Mouse (Mus musculus) heart, adult 2 months (tissue): ENCODE data around the gene Ephb3. TPM values are rescaled to one million over a fixed set of nuclear protein-coding genes. Genes with fewer than 3 reads are reported as not detected.

Source experiments
- DNase-seq, 2 experiments: peaks; one replicate each; pipeline ENCODE4 v3.0.0; 2021
- H3K27ac ChIP-seq: fragments of 200-600 bp; 2 replicates; pipeline ENCODE4 v1.8.1; 2022
- H3K27me3 ChIP-seq: fragments of 200-500 bp; 2 replicates; pipeline ENCODE4 v1.6.1; 2012; ENCODE audit warnings: mild to moderate bottlenecking, low read length, inconsistent platforms, mixed read lengths; ENCODE audit not compliant: control insufficient read depth, insufficient read depth
- H3K36me3 ChIP-seq: fragments of 200-500 bp; 2 replicates; pipeline ENCODE4 v1.6.1; 2012; ENCODE audit warnings: low read length, inconsistent platforms; ENCODE audit not compliant: control insufficient read depth, insufficient read depth
- H3K4me1 ChIP-seq: fragments of 200-500 bp; 2 replicates; pipeline ENCODE4 v1.6.1; 2011; ENCODE audit warnings: low read length; ENCODE audit not compliant: control insufficient read depth, insufficient read depth
- H3K4me3 ChIP-seq: fragments of 200-600 bp; 2 replicates; pipeline ENCODE4 v1.8.1; 2022
- H3K79me2 ChIP-seq: fragments of 200-500 bp; replicated peaks from 2 replicates; pipeline ENCODE4 v1.6.1; 2012; ENCODE audit warnings: mild to moderate bottlenecking, inconsistent platforms, low read length, moderate library complexity, mixed read lengths; ENCODE audit not compliant: control insufficient read depth, insufficient read depth
- H3K9ac ChIP-seq: fragments of 200-500 bp; 2 replicates; pipeline ENCODE4 v1.6.1; 2012; ENCODE audit warnings: low read depth, mild to moderate bottlenecking, control low read depth, inconsistent platforms, low read length, mixed read lengths
- CTCF ChIP-seq: fragments of 200-600 bp; IDR thresholded peaks from 2 replicates; pipeline ENCODE4 v1.8.1; 2022; ENCODE audit warnings: antibody characterized with exemption, mild to moderate bottlenecking, moderate library complexity
- EP300 ChIP-seq: fragments of 200-500 bp; IDR thresholded peaks from 2 replicates; pipeline ENCODE4 v1.6.1; 2011; ENCODE audit warnings: low read depth, low read length, control low read depth; ENCODE audit not compliant: insufficient read depth
- POLR2A ChIP-seq: fragments of 200-500 bp; IDR thresholded peaks from 2 replicates; pipeline ENCODE4 v1.6.1; 2011; ENCODE audit warnings: mild to moderate bottlenecking, low read depth, low read length, control low read depth; ENCODE audit not compliant: insufficient read depth
- WGBS: fragments of 180-500 bp; shearing (Covaris S2); methylation state at CpG from one replicate; pipeline ENCODE4 v1.1.7; 2018; 5-methylcytosine and 5-hydroxymethylcytosine counted together
- intact Hi-C: fragments of 180-260 bp; cut with DNase I; formaldehyde crosslinking; loops from one replicate; pipeline ENCODE4 v1.15.1; 2025
- polyA plus RNA-seq: library from polyadenylated mRNA; depleted of rRNA; stranded (reverse); fragments of >200 nt; gene quantifications from 2 replicates; pipeline ENCODE4 v1.2.3, GENCODE M21; 2012
- total RNA-seq, 2 experiments: library from RNA; stranded (reverse); gene quantifications; 2 replicates each; pipeline ENCODE4 v1.2.3; 2021

Gene Ephb3
- total and polyA plus RNA-seq, 3 experiments: 6.3 to 9.9 (median 7.0) TPM

- Histone ChIP-seq H3K4me1 (no peaks in the 10 kb centered on the region), H3K79me2 (no peaks in the 10 kb centered on the region), H3K36me3 (no peaks in the 10 kb centered on the region), H3K9ac (no peak overlapping the region), H3K27me3 (no peaks in the 10 kb centered on the region), H3K27ac (no peak overlapping the region), H3K4me3 (no peak overlapping the region)
- intact Hi-C loops: no loop called here
- DNase-seq: no peak
- 14% methylated on average over 1 of the region's 1 CpGs for WGBS
- no peak for TF ChIP-seq POLR2A
- no peak for TF ChIP-seq EP300
- TF ChIP-seq CTCF: peak; percentile 51
These were observed 6.0 kb upstream of the Ephb3 start for GRCm38 (mm10) chr16:21198529-21198928.

DNA sequence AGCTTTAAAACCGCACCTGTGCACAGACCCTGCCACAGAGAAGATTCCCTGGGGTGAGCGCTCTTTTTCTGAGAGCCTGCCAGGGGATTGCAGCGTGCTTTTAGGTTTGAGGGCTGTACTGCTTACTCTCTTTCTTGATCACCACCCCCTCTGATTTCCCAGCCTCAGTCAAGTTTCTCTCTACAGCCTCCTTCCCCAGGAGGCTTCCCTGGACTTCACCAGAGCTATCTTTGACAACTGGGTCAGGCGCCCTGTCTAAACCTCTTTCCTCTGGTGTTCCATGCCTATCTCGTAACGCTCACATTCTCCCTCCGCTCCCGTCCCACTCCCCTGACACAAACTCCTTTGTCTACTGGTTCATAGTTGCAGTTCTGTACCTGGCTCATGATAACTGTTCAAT, 5.1 kb upstream of the Ephb3 start:
- no peak overlapping the region for H3K4me3 ChIP-seq
- no peak for TF ChIP-seq POLR2A
- TF ChIP-seq EP300: no peak
- no peaks in the 10 kb centered on the region for H3K79me2 ChIP-seq
- H3K36me3 ChIP-seq: no peaks in the 10 kb centered on the region
- H3K27me3 ChIP-seq: no peaks in the 10 kb centered on the region
- DNase-seq: no peak
- H3K9ac ChIP-seq: no peak overlapping the region
- H3K27ac ChIP-seq: no peak overlapping the region
- no peaks in the 10 kb centered on the region for H3K4me1 ChIP-seq
- 76% methylated on average over 8 of the region's 8 CpGs for WGBS
- intact Hi-C loops: no loop called here

DNA sequence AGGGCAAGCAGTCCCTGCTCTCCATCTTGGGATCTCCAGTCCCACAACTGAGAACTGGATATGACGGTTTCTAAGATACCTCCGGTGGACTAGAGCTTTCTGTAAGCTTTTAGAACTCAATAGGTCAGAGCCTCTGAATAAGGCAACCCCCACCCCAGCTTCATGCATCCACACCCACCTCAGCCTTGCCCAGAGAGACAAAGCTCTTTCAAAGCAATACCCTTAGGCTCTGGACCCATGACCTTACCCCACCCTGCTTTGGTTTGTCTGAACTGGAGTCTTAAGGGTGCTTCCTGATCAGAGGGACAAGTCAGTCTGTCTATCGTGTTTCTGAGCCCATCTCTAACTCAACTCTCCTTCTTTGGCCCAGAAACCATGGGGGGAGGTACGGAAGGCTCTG, 1.8 kb upstream of the Ephb3 start:
- no peaks in the 10 kb centered on the region for H3K79me2 ChIP-seq
- no peak for TF ChIP-seq CTCF
- TF ChIP-seq EP300: no peak
- TF ChIP-seq POLR2A: no peak
- WGBS: 86% methylated on average over 4 of the region's 4 CpGs

DNA sequence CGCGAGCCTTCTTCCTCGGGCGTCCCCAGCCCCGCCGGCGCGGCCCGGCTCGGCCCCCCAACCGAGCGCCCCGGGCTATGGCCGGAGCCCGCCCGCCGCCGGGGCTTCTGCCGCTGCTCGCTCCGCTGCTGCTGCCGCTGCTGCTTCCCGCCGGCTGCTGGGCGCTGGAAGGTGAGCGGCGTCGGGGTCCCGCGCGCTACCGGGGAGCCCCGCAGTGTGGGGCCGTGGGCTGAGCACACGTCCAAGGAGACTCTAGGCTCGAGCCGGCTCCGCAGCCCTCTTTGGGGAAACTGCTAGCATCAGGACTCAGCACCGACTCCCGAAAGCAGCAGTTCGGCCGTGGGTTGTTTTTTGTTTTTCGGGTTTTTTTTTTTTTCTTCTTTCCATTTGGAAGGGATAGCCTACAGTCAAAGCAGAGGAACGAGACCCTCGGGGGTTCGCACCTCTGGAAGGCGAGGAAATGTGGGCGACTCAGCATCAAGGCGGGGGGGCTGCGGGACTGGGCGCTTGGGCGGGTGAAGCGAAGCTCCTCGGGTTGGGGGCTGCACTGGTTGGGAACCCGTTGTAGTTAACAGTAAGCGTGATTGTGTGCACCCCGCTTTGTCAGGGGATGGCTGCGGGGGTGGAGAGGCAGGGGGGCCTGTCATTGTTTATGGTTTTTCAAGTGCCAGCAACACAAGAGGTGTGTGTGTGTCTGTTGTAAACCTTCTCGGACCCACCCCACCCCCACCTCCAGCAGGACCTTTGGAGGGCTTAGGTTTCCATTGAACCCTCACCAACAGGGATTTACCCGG, 735 bp downstream of the Ephb3 start:
- Histone ChIP-seq H3K27ac (peak overlapping the region; percentile 71), H3K4me1 (no peaks in the 10 kb centered on the region; the same call in 1 of the 2 replicates), H3K36me3 (no peaks in the 10 kb centered on the region), H3K9ac (peak overlapping the region; percentile 85), H3K4me3 (peak overlapping the region; percentile 67), H3K27me3 (no peaks in the 10 kb centered on the region), H3K79me2 (no peaks in the 10 kb centered on the region)
- intact Hi-C loops: loop anchor here (2.0 to 5.0 kb wide), 4 partner anchors 42 to 208 kb away; no protein-coding TSS in a partner anchor
- no peak for DNase-seq
- TF ChIP-seq EP300 (no peak), POLR2A (no peak), CTCF (no peak)
- WGBS: 4% methylated on average over 60 of the region's 60 CpGs

More for the DNA sequence above, 1.8 kb upstream of the Ephb3 start:
- H3K4me1 ChIP-seq: no peaks in the 10 kb centered on the region
- no peaks in the 10 kb centered on the region for H3K36me3 ChIP-seq
- H3K27ac ChIP-seq: no peak overlapping the region
- no peak overlapping the region for H3K4me3 ChIP-seq
- DNase-seq: peak in 1 of 2 experiments; percentile 12
- intact Hi-C loops: no loop called here
- no peaks in the 10 kb centered on the region for H3K27me3 ChIP-seq
- no peak overlapping the region for H3K9ac ChIP-seq

DNA sequence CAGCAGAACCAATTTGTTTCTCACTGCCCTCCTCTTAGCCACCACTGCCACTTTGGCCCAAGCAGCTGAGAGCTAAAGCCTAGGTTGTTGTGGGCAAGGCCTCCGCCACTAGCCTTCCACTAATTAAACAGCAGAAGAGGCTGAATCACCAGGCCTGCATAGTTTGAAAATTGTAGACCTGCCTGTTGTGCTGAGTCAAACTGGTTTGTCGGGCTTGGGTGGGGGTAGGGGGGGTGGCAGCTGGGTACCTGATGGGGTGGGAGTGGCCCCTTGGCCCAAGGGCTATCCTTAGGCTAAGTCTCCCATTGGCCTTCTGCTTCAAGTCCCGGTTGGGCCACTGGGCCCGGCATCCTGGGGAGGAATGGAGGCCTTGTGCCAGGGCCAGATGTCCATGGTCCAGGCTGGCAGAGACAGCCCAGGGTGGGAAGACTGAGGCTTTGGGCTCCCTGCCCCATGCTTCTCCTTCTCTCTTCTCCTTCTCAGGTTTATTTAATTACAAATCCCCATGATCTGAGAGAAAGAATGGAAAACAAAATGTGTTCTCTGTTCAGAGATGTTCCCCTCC, 3.5 kb downstream of the Ephb3 start:
- H3K9ac ChIP-seq: no peak overlapping the region
- no peak overlapping the region for H3K27ac ChIP-seq
- intact Hi-C loops: loop anchor here (5.0 kb wide), 3 partner anchors 39 to 104 kb away; no protein-coding TSS in a partner anchor
- H3K79me2 ChIP-seq: no peaks in the 10 kb centered on the region
- H3K4me3 ChIP-seq: no peak overlapping the region
- no peak for DNase-seq
- WGBS: 78% methylated on average over 4 of the region's 4 CpGs
- no peaks in the 10 kb centered on the region for H3K36me3 ChIP-seq
- TF ChIP-seq POLR2A: no peak
- TF ChIP-seq CTCF: no peak
- TF ChIP-seq EP300: no peak
- H3K27me3 ChIP-seq: no peaks in the 10 kb centered on the region
- H3K4me1 ChIP-seq: peaks cover 2% of the 10 kb centered on the region; the same call in 1 of the 2 replicates

DNA sequence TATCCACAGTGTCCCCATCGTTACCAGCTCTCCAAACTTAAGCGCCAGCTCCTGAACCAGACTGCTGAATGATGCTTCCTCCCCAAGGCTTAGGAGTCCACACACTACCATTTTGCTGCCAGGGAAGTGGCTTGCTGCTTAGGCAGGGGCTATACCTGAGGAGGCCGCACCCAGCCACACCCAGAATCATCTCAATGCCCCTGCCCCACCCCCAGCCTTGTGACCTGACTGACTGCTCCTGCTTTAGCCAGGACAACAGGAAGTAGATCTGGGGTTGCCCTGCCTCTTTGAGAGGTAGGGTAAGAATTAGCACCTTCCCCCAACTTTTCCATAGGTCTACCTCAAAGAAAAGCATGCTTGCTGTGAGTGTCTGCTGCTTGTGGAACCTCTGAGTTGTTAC, 4.7 kb downstream of the Ephb3 start:
- Histone ChIP-seq H3K79me2 (no peaks in the 10 kb centered on the region), H3K9ac (no peak overlapping the region), H3K27ac (no peak overlapping the region), H3K36me3 (no peaks in the 10 kb centered on the region), H3K27me3 (no peaks in the 10 kb centered on the region), H3K4me1 (peaks cover 2% of the 10 kb centered on the region; the same call in 1 of the 2 replicates), H3K4me3 (no peak overlapping the region)
- TF ChIP-seq CTCF: no peak
- TF ChIP-seq POLR2A: no peak
- no peak for TF ChIP-seq EP300
- intact Hi-C loops: loop anchor here (5.0 kb wide), 3 partner anchors 38 to 103 kb away; no protein-coding TSS in a partner anchor
- DNase-seq: no peak
- WGBS: 99% methylated on average over 3 of the region's 3 CpGs
